Mouse (Mus musculus) spleen, postnatal 4 days (tissue): Measurements from ENCODE around the gene Styxl1.

Source experiments
- DNase-seq, 2 experiments: peaks; one replicate each; pipeline ENCODE4 v3.0.0; 2022; ENCODE audit warnings: low spot score in 2 of 2

Styxl1 gene

DNA sequence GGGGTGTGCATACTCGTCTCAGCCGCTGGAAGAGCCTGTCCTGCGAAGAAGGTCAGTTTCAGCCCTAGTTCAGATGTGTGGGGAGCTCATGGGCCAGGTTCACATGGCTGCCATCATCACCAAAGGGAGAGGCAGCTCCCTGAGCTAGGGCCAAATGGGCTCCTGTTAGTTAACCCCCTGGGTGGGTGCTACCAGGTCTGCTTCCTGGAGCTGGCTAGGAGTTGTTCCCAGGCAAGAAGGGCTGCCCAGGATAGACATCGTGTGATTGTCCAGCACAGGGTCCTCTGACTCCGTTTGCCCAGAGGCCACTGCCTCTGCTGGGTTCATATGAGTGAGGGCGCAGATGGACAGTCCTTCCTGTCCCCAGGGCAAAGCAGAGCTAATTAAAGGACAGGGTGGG is 52.2 kb downstream of the Styxl1 start:
- no peak for DNase-seq

DNA sequence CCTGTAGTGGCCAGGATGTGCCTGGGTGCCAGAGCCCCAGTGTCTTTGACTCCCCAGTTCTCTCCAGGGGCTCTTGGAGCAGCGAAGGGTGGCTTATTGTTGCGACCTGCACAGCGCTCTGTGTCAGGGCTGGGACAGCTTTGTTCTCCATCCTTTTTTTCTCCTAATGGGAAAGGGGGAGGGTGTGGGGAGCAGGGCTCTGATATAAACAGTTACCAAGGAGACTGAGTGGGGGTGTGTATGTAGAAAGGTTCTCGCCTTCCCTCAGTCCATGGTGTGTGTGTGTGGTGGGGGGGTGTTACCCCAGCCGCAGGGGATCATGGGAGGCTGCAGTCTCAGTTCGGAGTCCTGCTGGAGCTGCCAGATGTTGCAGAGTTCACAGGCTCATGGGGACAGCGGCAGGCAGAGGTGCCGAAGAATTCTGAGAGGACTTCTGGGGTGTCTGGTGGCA is 52.8 kb downstream of the Styxl1 start:
- DNase-seq: no peak

DNA sequence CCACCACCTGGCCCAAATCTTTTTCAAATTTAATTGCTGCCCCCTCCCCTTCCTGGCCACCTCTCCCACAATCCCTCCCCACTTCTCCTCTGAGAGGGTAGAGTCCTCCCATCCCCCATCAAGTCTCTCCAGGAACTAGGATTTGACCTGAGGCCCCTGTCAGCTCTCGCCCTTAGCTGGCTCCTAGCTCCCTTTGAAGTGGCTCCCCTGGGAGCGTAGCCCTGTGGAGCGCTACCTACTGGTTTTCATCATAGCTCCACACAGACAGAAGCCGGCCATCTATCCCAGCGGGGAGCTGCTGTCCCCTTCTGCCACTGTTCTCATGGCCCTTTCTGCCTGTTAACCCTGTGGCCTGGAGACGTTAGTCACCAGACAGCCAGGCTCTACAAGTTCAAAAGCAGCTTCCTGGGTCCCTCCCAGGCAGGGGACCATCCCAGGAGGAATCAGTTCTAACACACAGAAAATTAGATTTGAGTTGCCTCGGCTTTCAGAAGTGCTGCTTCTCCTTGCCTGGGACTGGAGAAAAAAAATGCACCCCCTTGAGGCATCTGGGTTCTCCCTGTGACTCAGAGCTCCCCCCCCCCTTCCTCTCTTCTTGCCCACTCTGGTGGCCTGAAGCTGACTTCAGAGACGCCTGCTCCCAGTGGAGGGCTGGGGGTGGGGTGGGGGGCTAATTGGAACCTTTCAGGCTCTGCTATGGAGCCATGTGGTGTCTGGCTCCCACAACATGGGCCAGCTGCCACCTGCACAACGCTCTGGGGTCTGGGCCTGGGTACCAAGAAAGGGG is 53.5 kb downstream of the Styxl1 start:
- no peak for DNase-seq

DNA sequence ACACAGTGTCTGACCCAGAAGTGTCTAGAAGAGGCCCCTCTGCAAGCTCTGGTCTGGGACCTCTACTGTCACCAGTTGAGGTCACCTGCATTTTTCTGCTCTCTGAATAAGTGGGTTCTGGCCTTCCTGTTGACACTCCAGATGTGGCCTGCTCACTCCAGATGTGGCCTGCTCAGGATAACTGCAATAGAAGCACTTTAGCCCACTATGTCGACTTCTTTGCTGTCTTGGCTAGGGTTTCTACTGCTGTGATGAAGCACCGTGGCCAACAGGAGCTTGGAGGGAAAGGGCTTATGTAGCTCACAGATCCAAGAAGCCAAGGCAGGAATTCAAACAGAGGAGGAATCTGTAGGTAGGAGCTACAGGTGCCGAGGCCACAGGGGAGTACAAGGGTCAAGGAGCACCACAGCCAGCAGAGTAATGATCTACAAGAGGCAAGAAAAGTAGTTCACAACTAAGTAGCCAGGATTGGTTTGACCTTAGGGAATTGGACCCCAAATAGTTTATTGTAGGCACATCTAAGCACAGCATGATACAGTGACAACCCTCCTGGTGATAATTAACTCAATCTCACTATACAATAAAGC is 54.9 kb downstream of the Styxl1 start:
- DNase-seq: no peak

DNA sequence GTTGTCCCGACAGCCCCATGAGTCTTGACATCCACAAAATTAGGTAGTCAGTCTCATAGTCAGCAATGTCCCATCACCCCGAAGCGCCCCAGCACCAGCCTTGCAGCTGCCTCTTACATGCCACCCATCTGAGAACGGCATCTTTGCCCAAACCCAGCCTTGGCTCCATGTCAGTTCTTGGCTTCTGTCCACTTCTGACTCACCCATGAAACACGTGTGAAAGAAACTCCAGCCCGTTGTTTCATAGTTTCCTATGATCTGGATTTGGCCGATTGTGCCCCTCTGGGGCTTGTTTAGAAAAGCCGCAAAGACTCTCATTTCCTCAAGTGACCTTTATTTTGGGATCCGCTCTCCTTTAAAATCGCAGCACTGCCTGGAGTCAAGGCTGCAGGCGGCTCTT is 56.1 kb downstream of the Styxl1 start:
- DNase-seq: no peak

DNA sequence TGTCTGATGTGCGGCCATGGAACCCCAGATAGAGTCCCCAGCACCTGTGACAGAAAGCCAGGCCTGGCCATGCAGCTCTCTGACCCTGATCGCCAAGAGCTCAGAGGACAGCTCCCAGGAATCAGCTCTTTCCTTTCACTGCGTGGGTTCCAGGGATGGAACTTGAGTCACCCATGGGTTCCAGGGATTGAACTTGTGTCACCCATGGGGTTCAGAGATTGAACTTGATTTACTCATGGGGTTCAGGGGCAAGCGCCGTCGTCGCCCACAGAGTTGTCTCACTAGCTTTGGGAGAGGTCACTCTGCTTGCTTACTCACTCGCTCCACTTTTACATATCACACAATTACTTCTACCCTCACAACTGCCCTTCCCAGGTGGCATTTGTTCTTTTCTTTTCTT is 57.1 kb downstream of the Styxl1 start:
- DNase-seq: no peak

DNA sequence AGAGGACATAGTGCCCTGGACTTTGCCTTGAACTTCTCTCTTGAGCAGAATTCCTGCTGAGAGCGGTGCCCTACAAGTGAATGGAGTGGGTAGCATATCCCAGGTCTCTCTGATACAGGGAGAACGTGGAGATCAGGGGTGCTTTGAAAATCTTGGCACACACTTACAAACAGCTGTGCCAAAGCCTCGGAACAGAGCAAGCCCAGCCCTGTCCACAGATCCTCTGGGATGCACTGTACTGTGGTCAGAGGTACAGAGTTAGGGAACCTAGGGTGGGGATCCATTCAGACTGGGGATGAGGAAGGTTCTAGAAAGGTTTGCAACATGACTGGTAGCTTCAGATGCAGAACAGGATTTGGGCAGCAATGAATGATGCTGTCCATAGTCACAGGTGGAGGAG is 58.1 kb downstream of the Styxl1 start:
- DNase-seq: no peak

DNA sequence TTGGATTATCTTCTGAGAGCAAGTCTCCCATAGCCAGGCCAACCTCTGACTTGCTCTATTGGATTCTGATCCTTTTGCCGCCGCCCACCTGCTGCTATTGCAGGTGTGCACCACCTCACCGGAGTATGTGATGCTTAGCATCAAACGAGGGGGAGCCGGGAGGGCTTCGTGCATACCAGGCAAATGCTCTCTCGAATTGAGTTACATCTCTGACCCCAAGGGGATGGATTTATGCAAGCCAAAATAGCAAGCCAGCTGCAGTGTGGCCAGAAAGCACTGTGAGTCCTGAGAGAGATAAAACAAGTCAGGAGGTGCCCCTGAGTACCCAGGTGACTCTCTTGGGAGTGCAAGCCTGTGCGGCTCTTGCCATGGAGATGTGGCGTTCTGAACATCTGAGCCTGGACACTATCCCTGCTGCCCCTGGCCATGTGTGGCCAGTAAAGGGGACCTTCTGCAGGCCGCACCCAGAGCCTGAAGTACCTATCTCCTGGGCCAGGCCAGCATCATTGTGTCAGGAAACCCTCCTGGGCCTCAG is 58.5 kb downstream of the Styxl1 start:
- DNase-seq: no peak

DNA sequence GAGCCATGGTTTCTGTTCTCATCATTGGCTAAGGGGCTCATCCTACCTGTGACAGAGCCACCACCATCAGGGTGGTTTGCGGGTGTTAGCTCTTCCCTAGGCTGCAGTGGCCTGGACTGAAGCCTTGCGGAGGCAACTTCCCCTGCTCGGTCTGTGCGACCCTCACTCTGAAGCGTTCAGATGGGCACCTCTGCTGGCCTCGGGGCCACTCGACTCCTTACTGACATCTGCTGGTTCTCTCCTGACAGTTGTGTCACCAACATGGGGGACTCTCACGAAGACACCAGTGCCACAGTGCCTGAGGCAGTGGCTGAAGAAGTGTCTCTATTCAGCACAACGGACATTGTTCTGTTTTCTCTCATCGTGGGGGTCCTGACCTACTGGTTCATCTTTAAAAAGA is 62.6 kb downstream of the Styxl1 start:
- DNase-seq: no peak

DNA sequence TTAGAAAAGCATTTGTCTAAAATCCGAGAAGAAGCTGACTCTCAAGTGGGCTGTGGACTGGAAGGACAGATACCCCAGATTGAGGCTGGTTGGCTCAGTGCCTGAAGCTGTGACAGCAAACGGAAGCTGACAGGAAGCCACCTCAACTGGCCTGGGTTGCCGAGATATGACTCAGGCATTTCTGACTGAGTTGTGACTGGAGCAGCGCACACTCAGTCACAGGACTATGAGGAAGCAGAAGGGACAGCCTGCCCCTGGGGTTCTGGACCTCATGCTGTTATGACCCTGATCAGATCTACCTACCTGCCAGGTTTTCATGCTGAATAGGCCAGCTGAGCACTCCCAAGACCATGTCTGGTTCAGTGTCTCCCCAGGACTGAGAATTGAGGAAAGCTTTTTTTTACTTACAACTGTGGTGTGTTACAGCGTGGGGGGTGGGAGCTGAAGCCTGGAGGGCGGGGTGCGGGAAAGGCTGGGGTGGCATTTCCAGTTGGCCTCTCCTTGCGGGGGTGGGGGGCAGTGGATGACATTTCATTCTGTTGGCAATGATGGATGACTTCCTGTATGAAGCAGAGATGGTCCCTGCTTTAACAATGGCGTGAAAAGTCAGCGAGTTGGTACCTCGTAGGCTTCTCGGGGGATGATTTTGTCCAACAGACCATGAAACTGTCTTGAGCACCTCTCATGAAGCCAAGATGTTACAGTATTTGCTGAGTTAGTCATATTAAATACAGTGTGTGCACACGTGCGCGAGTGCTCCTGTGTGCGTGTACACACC is 64.6 kb downstream of the Styxl1 start:
- peak; percentile 75 to 81 for DNase-seq

DNA sequence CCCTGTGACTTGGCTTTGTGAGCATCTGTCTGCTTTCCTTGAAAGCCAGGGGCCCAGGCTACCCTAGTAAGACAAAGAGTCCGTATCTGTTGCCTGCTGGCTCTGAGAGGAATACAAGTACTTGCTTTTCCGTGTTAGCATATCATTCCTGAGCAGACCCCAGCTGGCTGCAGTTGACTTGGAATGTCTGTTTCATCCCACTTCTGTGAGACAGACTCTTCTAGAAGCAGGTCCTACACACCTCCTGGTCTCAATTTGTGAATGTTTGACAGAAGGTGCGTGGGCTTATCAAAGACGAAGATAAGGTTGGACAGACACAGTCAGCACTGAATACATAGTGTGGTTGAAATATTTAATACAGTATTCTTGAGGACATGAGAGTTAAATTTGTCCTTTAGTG is 65.4 kb downstream of the Styxl1 start:
- no peak for DNase-seq

DNA sequence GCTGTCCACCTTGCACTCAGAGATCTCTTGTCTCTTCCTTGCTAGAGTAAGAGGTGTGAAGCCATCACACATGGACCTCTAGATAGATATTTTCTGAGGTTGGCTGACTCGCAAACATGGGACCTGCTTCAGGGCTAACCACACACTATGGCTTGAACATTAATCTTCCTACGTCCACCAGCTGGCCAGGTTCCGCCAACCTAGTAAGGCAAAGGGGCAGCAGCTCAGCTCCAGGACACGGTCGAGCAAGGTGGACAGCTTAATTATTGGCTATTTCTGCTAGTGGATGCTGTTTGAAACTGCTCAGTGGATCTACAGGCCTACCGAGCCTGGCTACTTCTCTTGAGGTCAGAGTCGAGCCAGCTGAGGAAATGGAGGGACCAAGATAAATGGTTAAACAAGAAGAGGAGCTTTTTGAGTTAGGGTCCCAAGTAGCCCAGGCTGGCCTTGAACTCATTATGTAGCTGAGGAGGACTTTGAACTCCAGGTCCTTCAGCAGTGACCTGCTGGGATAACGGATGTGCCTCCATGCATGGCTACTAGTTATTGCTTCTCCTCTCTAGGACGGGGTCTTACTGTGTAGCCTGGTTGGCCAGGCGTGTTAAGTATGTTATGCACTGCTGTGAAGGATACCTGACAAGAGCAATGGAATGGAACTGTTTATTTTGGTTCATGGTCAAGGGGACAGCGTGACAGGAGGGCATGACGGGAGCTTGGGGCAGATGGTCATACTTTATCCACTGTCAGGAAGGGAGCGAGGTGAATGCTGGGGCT is 66.4 kb downstream of the Styxl1 start:
- DNase-seq: no peak

DNA sequence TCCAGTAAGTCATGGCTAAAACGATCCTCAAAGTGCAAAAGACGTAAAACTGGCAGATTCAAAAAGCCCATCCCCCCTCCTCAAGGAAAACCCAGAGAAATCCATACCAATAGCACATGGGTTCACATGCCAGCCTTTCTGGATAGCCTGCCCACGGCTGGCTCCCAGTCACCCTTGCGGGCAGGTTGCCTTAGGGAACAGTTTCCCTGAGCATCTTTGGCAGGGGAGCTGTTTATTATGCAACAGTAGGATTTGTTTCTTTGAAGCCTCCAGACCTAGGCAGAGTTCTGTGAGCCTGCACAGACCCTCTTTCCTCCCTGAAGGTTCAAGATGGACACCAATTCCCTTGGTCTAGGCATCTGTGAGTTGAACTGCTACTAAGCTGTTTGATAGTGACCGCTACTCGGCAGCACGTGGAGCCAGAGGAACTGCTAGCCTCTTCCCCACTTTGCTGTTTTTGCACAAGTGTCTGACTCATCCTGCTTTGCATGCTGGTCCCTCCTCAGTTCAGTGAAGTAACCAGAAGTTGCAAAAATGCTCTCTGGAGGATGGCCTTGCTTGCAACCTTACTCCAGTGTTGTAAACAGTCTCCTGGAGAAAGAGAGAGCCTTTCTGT is 67.5 kb downstream of the Styxl1 start:
- no peak for DNase-seq

DNA sequence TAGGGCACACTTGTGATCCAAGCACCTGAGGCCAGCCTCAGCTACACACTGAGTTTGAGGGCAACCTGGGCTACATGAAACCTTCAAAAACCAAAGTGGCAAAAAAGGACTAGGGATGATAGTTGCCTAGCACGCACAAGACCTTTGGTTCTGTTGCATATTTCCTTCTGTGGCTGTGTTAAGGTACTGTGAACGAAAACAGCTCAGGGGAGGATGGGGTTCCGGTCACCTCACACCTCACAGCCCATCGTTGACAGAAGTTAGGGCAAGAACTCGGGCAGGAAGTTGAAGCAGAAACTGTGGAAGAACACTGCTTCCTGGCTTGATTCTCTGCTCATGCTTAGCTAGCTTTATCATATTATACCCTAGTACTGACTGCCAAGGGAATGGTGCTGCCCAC is 68.5 kb downstream of the Styxl1 start:
- no peak for DNase-seq

DNA sequence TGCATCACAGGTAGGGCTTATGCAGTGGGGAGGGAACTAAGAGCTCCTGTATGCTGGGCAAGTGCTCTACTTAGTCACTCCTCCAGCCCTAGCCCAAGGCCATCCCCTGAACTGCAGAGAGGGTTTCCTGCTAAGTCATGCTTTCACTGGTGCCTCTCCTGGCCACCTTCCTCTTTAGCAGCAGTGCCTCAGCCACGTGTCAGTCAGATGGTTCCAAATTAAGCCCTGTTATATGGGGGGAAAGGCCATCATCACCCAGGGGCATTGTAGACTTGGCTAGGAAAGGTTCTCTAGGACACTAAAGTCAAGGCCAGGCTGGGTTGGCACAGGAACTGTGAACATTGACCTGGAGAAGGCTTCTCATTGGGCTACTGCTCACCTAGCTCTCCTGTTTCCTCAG is 70.3 kb downstream of the Styxl1 start:
- DNase-seq: no peak

DNA sequence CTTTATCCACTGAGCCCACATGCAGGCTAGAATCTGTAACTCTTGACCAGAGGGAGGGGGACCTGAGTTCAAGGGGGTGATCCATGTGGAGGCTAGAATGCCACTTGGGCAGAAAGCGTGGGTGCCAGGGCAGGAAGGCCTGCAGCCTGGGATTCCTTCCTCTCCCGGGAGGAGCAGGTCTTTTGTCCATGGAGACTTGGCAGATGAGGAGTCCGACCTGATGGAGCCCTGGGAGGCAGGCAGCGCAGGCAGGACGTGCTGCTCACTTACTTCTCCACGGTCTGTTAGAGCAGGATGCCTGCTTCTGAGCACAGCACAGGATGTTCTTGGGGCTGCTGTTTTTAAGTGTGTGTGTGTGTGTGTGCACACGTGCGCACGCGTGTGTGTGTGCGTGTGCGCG is 71.1 kb downstream of the Styxl1 start:
- no peak for DNase-seq

DNA sequence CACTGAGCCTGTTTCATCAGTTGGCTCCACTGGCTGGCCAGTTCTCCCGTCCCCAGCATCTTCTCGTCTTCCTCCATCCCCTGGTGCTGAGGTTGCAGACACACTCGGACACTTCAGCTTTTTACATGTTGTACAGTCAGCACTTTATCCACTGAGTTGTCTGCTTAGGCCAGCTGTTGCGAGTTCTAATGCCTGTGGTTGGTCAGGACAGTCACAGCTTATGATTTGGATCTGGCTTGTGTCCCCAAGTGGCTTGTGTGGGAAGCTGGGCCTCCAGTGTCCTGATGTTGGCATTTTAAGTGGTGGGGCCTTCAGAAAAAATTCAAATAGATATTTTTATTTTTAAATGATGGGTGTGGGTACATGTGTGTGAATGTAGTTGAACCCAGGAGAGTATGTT is 72.8 kb downstream of the Styxl1 start:
- no peak for DNase-seq

DNA sequence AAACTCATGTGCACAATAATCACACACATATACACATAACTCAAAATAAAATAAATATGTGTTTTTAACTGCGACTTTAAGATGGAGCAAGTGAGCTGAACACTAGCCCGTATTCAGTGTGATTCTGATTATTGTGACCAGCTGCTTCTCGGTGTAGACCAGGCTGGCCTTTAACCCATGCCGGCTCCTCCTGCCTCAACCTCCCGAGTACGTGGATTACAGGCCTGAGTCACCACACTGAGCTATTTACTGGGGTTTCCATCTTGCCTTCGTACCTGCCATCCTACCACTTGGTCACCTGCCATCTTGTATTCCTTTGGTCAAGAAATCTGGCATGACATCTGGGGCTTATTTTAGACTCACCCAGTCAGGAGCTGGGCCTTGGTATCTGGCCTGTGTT is 74.8 kb downstream of the Styxl1 start:
- no peak for DNase-seq

DNA sequence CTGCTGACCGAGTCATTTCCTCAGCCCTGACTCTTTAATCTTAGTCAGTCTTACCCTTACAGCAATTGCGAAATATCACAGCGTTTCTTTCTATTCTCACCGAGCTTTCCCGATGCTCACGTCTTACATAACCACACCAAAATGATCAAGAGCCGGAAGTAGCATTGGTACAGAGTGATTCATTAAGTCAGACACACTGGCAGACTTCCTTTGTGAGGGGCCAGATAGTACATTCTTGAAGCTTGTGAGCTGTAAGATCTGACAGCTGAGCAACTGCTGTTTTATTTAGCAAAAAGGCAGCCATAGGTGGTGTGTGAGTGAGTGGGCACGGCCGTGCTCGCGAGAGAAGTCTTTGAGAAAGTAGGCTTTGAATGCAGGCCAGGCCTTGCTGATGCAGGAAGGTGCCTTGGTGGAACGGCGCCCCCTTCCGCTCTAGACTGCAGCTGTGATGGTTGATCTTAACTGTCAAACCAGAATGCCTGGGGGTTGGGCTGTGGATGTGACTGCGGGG is 75.4 kb downstream of the Styxl1 start:
- DNase-seq: peak; percentile 54 to 72

DNA sequence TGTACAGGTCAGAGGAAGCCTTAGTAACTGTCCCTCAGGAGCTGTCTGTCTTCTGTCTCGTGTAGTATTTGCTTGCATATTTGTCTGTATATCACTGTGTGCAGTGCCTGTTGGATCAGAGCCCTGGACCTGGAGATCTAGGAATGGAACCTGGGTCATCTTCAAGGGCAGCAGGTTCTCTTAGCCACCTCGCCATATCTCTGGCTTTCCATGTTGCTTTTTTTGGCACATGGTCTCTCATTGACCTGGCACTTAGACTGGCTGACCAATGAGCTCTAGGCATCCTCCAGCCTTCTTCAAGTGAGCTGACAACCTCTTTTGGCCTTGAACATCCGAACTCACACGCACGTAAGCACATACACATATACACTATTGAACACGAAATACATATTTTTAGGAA is 76.0 kb downstream of the Styxl1 start:
- DNase-seq: no peak

DNA sequence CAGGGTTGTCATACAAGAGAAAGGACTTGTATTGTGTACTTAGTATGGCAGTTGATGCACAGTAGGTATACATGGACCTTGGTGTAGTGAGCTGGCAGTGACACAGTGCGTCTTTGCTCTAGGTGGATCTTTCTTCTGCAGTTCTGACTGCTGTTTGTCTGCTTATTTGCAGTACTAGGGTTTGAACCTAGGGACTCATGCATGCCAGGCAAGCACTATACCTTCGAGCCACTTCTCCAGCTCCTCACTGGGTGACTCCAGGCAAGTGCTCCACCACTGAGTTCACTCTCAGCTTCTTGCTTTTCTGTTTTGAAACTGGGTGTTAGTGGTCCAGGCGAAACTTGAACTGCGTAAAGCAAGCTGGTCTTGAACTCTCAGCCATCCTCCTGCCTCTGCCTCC is 76.6 kb downstream of the Styxl1 start:
- DNase-seq: no peak
